Mouse (Mus musculus) spleen, adult 2 months (tissue): ENCODE measurements around the gene Rtn4r.

Source experiments
- CTCF ChIP-seq: fragments of 200-500 bp; IDR thresholded peaks from 2 replicates; pipeline ENCODE4 v1.5.1; 2011; ENCODE audit warnings: mild to moderate bottlenecking, inconsistent platforms; ENCODE audit not compliant: insufficient read depth, insufficient read length, insufficient replicate concordance; ENCODE audit errors: extremely low read depth
- POLR2A ChIP-seq: fragments of 200-500 bp; IDR thresholded peaks from 2 replicates; pipeline ENCODE4 v1.6.1; 2011; ENCODE audit warnings: low read depth, low read length, inconsistent platforms

- TF ChIP-seq POLR2A (no peak), CTCF (no peak)
These were observed 41.7 kb downstream of the Rtn4r start for GRCm38 (mm10) chr16:18169156-18169555.
